Mouse (Mus musculus): ENCODE results near the gene Sox10. TPM values are rescaled to one million over a fixed set of nuclear protein-coding genes. Genes with fewer than 3 reads are reported as not detected.

The Sox10 gene
- total and polyA plus RNA-seq, 2 experiments from 2014 or later, result 0.12 to 0.53 TPM

DNA sequence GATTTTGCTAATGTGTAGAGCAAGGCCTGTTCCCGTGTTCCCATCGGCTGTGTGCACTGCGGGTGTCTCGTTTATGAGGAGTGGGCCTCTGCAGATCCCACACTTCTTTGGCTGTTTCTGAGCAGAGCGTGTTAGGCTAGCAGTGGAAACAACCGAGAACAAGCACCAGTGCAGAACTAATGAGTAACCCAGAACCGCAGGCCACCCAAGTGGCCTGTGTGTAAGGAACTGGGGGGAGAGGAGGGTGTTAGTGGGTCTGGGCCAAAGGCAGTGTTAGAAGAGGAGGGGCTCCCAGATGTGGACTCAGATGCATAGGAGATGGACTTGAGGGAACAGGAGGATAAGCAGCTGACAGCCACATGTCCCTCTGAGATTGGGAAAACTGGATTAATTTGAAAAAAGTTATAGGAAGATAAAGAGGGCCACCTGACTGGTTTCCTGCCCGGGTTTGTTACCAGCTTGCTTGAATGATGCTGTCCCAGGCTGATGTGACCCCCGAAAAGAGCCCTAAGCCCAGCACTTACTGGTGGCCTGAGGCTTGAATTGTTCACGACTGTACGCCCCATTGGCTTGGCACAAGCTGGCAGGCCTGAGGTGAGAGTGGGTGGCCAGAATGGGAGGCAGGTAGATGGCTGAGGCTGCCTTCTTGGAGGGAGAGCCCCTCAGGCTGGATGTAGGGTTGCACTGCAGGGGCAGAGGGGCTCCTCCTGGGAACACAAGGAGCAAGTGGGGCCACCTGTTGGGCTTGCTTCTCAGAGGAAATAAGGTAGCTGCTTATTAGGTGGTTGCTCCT is 29.1 kb downstream of the Sox10 start:
- Histone ChIP-seq H3K4me1 (ENCODE audit: control insufficient read depth, insufficient read depth) (peaks cover 10% of the 10 kb centered on the region), H3K9ac (replicated peaks; ENCODE audit: low read depth, low read length) (no peak overlapping the region), H3K9me3 (replicated peaks; ENCODE audit: control insufficient read depth, low read length) (no peaks in the 10 kb centered on the region), H3K27me3 (ENCODE audit: control insufficient read depth, insufficient read depth, low read length) (no peaks in the 10 kb centered on the region), H3K4me3 (ENCODE audit: low read depth, low read length) (no peak overlapping the region), H3K27ac (ENCODE audit: low read depth) (peak overlapping the region; percentile 23; the same call in 1 of the 2 replicates), H3K4me2 (ENCODE audit: low read depth, low read length) (no peak overlapping the region), H3K36me3 (replicated peaks; ENCODE audit: control insufficient read depth, insufficient read depth, low read length) (peaks cover 31% of the 10 kb centered on the region)
- ATAC-seq (ENCODE audit: insufficient read depth, low read depth) (no peak), DNase-seq (ENCODE audit: low spot score) (no peak)
- WGBS, result 72% methylated on average over 11 of the region's 11 CpGs
- 0 out of 2 replicates have a peak, but pooled peaks have one; percentile 11 for TF ChIP-seq EP300 (IDR thresholded peaks at IDR 0.05; ENCODE audit: low read depth)
- TF ChIP-seq CTCF (IDR thresholded peaks at IDR 0.05; ENCODE audit: low read depth), result no peak

DNA sequence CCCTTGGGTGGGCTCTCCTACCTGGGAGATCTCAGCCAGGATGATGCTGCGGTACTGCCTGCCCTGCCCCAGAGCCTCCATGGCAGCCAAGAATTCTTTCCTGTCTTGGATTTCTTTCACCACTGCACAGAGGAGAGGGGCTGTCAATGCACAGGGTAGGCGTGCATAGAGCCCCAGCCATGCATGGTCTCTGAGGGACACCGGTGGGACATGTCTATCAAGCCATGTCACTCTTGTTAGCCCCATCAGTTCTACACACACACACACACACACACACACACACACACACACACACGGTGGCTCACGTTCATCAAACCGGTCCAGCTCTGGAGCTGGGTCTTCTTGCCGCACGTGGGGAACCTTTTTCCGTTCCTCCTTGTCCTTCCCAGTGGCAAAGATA is 29.7 kb downstream of the Sox10 start:
- H3K9ac ChIP-seq (replicated peaks; ENCODE audit: low read depth, low read length), result no peak overlapping the region
- peaks cover 16% of the 10 kb centered on the region for H3K4me1 ChIP-seq (ENCODE audit: control insufficient read depth, insufficient read depth)
- no peaks in the 10 kb centered on the region for H3K27me3 ChIP-seq (ENCODE audit: control insufficient read depth, insufficient read depth, low read length)
- no peak overlapping the region for H3K4me3 ChIP-seq (ENCODE audit: low read depth, low read length)
- DNase-seq (ENCODE audit: low spot score) (no peak), ATAC-seq (ENCODE audit: insufficient read depth, low read depth) (no peak)
- 76% methylated on average over 9 of the region's 9 CpGs for WGBS
- no peak overlapping the region for H3K4me2 ChIP-seq (ENCODE audit: low read depth, low read length)
- peaks cover 37% of the 10 kb centered on the region for H3K36me3 ChIP-seq (replicated peaks; ENCODE audit: control insufficient read depth, insufficient read depth, low read length)
- H3K9me3 ChIP-seq (replicated peaks; ENCODE audit: control insufficient read depth, low read length), result no peaks in the 10 kb centered on the region
- TF ChIP-seq CTCF (IDR thresholded peaks at IDR 0.05; ENCODE audit: low read depth), result no peak
- 0 out of 2 replicates have a peak, but pooled peaks have one; percentile 3 for TF ChIP-seq EP300 (IDR thresholded peaks at IDR 0.05; ENCODE audit: low read depth)
- peak overlapping the region; percentile 23; the same call in 1 of the 2 replicates for H3K27ac ChIP-seq (ENCODE audit: low read depth)

- Histone ChIP-seq H3K27ac (ENCODE audit: low read depth) (no peak overlapping the region), H3K4me2 (ENCODE audit: low read depth, low read length) (no peak overlapping the region), H3K36me3 (replicated peaks; ENCODE audit: control insufficient read depth, insufficient read depth, low read length) (peaks cover 44% of the 10 kb centered on the region), H3K4me3 (ENCODE audit: low read depth, low read length) (no peak overlapping the region), H3K4me1 (ENCODE audit: control insufficient read depth, insufficient read depth) (peaks cover 19% of the 10 kb centered on the region), H3K9ac (replicated peaks; ENCODE audit: low read depth, low read length) (no peak overlapping the region), H3K27me3 (ENCODE audit: control insufficient read depth, insufficient read depth, low read length) (no peaks in the 10 kb centered on the region), H3K9me3 (replicated peaks; ENCODE audit: control insufficient read depth, low read length) (no peaks in the 10 kb centered on the region)
- ATAC-seq (ENCODE audit: insufficient read depth, low read depth) (no peak), DNase-seq (ENCODE audit: low spot score) (no peak)
- 79% methylated on average over 9 of the region's 9 CpGs for WGBS
- TF ChIP-seq CTCF (IDR thresholded peaks at IDR 0.05; ENCODE audit: low read depth) (no peak), EP300 (IDR thresholded peaks at IDR 0.05; ENCODE audit: low read depth) (no peak)
Observed at GRCm38 (mm10) chr15:79134496-79135270, 30.4 kb downstream of the Sox10 start.

GRCm38 (mm10) chr15:79133191-79133661 is 31.8 kb downstream of the Sox10 start:
- H3K9me3 ChIP-seq (replicated peaks; ENCODE audit: control insufficient read depth, low read length), result no peaks in the 10 kb centered on the region
- H3K4me2 ChIP-seq (ENCODE audit: low read depth, low read length), result no peak overlapping the region
- ATAC-seq (ENCODE audit: insufficient read depth, low read depth), result no peak
- 67% methylated on average over 6 of the region's 6 CpGs for WGBS
- peaks cover 55% of the 10 kb centered on the region for H3K36me3 ChIP-seq (replicated peaks; ENCODE audit: control insufficient read depth, insufficient read depth, low read length)
- no peaks in the 10 kb centered on the region for H3K27me3 ChIP-seq (ENCODE audit: control insufficient read depth, insufficient read depth, low read length)
- H3K9ac ChIP-seq (replicated peaks; ENCODE audit: low read depth, low read length), result no peak overlapping the region
- H3K27ac ChIP-seq (ENCODE audit: low read depth), result peak overlapping the region; percentile 28; the same call in 1 of the 2 replicates
- no peak for TF ChIP-seq CTCF (IDR thresholded peaks at IDR 0.05; ENCODE audit: low read depth)
- no peak for TF ChIP-seq EP300 (IDR thresholded peaks at IDR 0.05; ENCODE audit: low read depth)
- H3K4me3 ChIP-seq (ENCODE audit: low read depth, low read length), result no peak overlapping the region
- H3K4me1 ChIP-seq (ENCODE audit: control insufficient read depth, insufficient read depth), result peaks cover 19% of the 10 kb centered on the region
- no peak for DNase-seq (ENCODE audit: low spot score)

DNA sequence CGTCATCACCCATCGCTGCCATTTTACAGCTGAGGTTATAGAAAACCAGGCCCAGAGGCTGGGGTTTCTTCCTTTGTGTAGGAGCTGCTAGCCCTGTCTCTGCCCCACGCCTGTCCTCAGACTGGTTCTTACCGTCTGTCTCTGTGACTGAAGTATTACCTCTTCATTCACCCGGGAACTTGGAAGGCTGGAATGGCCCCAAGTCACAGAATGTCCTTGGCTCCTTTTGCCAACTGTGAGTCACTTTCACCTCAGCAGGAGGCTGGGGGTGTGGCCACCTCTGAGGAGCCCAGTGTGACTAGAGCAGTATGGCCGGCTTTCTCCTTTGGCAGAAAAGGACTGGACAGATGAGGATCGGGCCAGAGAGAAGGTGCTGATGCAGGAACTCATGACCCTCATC is 33.6 kb downstream of the Sox10 start:
- Histone ChIP-seq H3K36me3 (replicated peaks; ENCODE audit: control insufficient read depth, insufficient read depth, low read length) (peaks cover 73% of the 10 kb centered on the region), H3K4me3 (ENCODE audit: low read depth, low read length) (no peak overlapping the region), H3K27ac (ENCODE audit: low read depth) (peak overlapping the region; percentile 84), H3K9ac (replicated peaks; ENCODE audit: low read depth, low read length) (no peak overlapping the region), H3K4me2 (ENCODE audit: low read depth, low read length) (no peak overlapping the region), H3K27me3 (ENCODE audit: control insufficient read depth, insufficient read depth, low read length) (no peaks in the 10 kb centered on the region), H3K4me1 (ENCODE audit: control insufficient read depth, insufficient read depth) (peaks cover 19% of the 10 kb centered on the region), H3K9me3 (replicated peaks; ENCODE audit: control insufficient read depth, low read length) (no peaks in the 10 kb centered on the region)
- peak; percentile 75 for ATAC-seq (ENCODE audit: insufficient read depth, low read depth)
- 38% methylated on average over 7 of the region's 7 CpGs for WGBS
- peak; percentile 76 for DNase-seq (ENCODE audit: low spot score)
- TF ChIP-seq EP300 (IDR thresholded peaks at IDR 0.05; ENCODE audit: low read depth) (peak; percentile 89), CTCF (IDR thresholded peaks at IDR 0.05; ENCODE audit: low read depth) (no peak)
